Mouse (Mus musculus): ENCODE data around the gene Fam213a.

Fam213a gene

DNA sequence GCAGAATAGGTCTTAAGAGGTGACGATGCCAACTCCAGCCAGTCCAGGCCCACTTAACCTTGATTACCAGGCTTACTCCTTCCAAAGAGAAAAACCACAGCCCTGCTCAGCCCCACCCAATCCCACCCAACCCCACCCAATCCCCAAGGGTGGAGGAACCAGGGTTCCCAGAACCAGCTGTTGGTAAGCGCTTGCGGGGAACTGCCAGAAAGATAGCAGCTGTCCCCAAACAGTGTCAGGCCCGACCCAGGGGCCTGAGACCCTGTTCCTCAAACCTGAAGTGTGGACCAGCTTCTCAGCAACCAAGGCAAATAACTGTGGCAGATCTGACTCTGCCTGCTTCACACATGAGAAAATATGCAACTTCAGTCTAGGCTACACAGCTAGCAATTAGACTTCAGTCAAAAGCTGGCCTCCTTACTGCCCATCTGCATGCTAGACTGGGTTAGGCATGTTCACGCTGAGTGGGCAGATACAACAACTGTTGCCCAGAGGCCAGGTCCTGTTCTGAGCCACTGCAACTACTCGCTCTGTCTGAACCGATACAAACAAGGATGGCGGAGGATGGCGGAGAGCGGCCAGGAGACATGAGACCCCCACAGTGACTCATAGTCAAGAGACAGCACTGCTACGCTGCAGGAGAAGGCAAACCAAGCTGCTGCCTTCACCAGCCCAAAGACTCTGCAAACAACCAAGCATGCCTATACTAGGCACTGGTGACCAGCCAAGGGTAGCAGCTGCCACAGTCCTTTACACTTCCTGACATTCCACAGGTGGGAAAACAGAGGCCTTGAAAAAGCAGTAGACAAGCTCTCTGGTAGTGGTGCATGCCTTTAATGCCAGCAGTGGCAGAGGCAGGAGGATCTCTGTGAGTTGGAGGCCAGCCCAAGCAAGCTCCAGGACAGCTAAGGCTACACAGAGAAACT lies 51.0 kb downstream of the Fam213a start:
- DNase-seq = no peak

- DNase-seq = peak; percentile 1
Measured at GRCm38 (mm10) chr14:40960237-40960636, 53.4 kb downstream of the Fam213a start.

DNA sequence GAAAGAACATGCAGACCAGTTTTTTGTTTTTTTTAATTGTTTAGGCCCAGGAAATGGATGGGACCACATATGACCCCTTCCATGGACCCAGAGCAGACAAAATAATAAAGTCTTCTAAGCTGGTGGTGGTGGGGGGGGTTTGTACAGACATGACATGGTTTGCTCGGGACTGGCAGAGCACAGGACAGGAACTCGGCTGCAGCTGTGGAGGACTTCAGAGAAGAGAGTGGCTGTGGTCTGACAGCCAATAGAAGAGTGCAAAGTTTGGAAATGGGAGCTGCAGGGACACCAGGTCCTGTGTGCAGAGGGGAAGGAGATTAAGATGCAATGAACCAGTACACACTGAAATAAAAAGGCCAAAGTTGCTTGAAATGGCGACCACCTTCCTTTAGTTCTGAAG lies 54.0 kb downstream of the Fam213a start:
- no peak for DNase-seq

- DNase-seq = no peak
Measured at GRCm38 (mm10) chr14:40958986-40959381, 54.6 kb downstream of the Fam213a start.

GRCm38 (mm10) chr14:40958083-40958985 lies 55.3 kb downstream of the Fam213a start:
- no peak for DNase-seq

DNA sequence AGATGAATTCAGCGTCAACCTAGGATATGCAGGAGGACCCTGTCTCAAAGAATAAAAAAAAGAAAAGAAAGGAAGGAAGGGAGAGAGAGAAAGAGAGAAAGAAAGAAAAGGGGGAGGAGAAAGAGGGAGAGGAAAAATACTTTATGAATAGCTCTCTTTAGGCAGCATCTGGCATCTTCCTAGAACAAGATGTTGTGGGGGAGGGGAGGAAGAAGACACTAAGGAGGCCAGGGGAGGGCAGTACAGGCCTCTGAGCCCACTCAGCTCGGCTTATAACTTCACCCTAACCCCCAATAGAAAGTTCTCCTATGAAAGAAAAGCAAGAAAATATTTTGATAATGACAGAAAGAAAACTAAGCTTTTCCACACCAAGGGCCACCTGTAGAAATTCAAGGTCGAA lies 56.0 kb downstream of the Fam213a start:
- DNase-seq = no peak

DNA sequence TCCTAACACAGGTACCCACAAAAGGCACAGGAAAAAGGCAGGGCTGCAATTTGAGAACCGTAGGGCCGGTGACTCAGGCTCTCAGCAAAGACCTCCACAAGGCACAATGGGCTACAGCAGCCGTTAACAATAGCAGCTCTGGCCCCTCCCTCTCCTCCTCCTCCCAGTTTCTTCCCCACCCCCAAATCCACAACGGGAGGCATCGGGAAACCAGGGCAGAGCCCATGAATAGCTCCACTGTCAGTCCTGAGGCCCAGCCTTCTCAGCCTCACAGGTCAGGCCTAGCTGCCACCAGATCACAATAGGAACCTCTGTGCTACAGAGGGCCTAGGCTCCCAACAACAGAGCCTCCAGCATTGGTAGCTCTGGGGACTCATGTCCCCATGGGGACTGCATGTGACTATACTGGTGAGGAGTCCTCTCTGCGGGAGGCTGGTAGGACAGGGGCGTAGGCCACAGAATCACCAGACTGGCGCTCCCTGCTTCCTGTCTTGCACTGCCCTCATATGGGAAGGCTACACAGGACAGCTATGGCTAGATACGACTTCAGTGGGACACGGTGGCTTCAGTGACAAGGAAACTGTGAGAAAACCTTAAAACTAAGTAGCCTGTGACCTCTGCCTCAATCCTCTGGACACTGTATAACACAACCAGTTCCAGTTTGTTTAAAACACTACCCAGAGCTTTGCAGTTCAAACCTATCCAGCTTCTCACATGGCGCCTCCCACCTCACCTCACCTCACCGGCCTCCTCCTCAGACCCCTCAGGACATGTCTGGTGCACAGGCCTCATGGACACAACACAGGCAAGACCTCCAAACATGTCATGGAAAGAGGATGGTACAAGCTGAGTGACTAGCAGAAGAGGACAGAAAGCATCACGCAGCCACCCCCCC lies 57.1 kb downstream of the Fam213a start:
- peak; percentile 59 for DNase-seq

- peak; percentile 42 for DNase-seq
Measured at GRCm38 (mm10) chr14:40955596-40956251, 57.9 kb downstream of the Fam213a start.

DNA sequence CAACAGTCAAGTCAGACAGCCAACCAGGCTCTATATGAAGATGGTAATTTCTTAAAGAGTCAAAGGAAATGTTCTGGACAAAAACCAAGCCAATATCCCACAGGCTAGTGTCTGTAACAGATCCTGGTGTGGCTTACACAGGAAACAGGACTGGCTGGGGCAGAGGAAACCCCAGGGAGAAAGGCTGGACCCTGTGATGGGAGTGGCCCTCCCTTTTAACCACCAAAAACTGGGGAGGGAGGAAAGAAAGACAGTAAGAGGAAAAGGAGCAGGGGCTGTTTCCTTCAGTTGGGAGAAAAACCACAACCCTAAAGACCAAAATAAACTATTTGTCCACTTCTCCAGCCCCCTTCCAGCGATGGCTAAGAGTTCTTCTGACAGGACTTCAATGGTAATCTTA lies 58.4 kb downstream of the Fam213a start:
- DNase-seq = no peak

- DNase-seq = no peak
Measured at GRCm38 (mm10) chr14:40953381-40953780, 60.2 kb downstream of the Fam213a start.

DNA sequence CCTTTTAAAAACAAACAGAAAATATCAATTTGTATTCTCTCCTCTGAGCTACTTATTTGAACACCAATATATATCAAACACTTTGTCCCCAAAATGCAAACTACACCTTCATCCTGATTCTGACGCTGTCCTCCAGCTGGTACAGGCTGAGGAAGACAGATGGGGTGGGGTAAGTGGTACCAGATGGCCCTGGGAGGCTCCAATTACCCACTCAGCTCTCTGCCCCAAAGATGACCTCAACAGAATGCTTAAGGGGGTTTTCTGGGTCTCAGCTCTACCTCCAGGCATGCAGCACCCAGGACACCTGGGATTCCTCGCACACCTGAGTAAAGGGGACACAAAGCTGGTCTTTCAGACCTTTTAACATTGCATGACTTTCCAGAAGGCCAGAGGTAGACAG lies 60.9 kb downstream of the Fam213a start:
- DNase-seq = peak; percentile 25

GRCm38 (mm10) chr14:40952301-40952700 lies 61.3 kb downstream of the Fam213a start:
- DNase-seq = no peak

DNA sequence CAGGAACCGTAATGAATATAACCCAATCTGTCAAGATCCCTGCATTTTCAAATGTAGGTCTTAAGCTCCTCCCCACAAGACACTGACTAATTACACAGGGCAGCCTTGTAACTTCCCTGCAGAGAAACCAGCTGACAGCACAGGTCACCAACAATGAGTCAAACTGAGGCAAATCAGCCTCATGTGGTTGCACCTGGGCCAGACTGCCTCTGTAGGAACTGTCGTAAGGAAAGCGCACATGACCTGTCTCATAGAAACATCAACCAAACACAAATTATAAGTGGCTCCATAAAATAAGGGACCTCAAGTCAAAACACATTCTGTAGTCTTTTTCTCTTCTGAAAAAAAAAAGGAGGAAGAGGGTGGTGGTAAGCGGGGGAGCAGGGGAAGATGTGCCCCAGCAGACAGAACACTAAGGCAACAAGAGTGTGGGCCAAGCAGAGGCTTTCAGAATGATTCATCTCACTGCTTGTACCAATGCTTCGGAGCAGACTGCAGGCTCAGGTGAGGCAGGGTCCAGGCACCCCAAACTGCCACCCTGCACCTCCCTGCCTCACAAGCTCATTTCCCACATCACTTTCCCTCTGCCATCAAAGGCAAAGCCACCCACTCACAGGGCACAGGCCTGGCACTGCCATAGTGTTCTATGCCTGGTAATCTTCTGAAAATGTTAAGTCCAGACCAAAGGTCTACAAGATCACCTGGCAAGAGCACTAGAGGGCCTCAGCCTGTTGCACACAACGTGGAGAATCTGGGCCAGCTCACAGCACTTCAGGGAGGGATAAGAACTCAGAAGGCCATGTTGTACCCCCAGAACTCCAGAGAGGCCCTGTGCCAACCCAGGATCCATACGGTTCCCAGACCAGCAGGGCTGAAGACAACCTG lies 63.6 kb downstream of the Fam213a start:
- DNase-seq = no peak

GRCm38 (mm10) chr14:40949047-40949446 lies 64.5 kb downstream of the Fam213a start:
- no peak for DNase-seq

- DNase-seq = no peak
Measured at GRCm38 (mm10) chr14:40948522-40948921, 65.1 kb downstream of the Fam213a start.

DNA sequence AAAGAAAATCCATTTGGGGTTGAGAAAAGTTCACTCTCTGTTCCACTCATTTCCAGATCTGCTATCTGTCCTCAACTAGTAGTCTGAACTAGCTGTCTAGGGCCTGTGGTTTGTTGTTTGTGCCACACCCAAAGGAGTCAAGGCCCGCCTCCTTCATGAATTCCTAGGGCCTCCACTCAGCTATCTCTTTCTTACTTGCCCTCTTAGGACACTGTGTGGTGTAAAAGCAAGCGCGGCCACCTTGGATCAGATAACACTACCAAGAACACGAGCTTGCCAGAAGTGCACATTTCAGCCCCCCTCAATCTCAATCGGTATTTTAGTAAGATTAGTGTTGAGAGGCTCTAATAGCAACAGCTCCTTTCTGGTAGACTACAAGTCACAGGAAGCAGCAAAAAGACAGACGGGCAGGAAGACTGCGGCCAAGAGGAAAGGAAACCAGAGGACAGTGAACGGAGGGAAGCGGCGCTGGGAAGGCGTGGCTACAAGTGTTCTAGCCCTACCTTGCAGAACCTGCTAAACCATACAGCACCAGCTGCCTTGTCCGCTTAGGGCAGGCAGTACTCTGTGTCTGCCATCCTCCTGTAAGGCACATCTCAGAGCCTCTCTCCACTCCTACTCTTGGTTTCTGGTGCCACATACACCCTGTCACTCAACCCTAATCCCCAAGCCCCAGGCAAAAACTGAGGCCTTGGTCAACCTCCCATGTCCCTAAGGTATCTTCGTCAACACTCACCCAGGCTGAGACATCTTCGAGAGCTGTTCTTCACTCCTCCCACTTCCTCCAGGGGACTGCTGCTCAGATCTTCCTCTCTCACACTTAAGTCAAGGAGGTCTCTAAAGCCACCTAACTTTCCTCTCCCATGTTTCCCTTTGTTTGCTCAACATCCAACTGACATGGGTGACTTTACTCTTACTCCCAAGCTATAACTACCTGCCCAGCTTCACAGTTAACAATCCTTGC lies 65.9 kb downstream of the Fam213a start:
- no peak for DNase-seq

DNA sequence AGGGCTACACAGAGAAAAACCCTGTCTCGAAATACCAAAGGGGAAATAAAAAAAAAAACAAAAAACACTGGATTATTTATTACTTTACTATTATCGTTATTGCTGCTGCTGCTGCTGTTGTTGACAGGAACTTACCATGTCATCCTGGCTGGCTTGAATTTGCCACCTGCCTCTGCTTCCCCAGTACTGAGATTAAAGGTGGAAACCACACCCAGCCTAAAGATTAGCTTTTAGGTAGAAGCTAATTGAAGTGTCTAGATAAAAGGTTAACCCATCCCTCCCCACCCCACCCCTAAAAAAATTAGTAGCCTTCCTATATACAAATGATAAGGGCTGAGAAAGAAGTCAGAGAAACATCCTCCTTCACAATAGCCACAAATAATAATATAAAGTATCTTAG lies 69.8 kb downstream of the Fam213a start:
- DNase-seq = no peak
